Mouse (Mus musculus) retina, postnatal 7 days (tissue): ENCODE data around the gene Tle2.

Experiments
- DNase-seq: peaks from one replicate; pipeline ENCODE4 v3.0.0-alpha.2; 2012; ENCODE audit warnings: low read depth, low spot score

The Tle2 gene

GRCm38 (mm10) chr10:81604968-81605665 lies 30.8 kb downstream of the Tle2 start:
- DNase-seq = peak; percentile 92

- no peak for DNase-seq
Observed at GRCm38 (mm10) chr10:81605666-81605973, 31.3 kb downstream of the Tle2 start.

- DNase-seq = peak; percentile 95
Observed at GRCm38 (mm10) chr10:81605974-81606751, 31.8 kb downstream of the Tle2 start, which contains the start of gene BC025920. Gene BC025920, plus strand, starts transcription at chr10:81606270.

GRCm38 (mm10) chr10:81608308-81608707 lies 33.9 kb downstream of the Tle2 start:
- no peak for DNase-seq

GRCm38 (mm10) chr10:81612779-81613178 lies 38.4 kb downstream of the Tle2 start:
- no peak for DNase-seq

- no peak for DNase-seq
Observed at GRCm38 (mm10) chr10:81615486-81615885, 41.1 kb downstream of the Tle2 start.

- no peak for DNase-seq
Observed at GRCm38 (mm10) chr10:81619976-81620375, 45.6 kb downstream of the Tle2 start.

- no peak for DNase-seq
Observed at GRCm38 (mm10) chr10:81620786-81621185, 46.4 kb downstream of the Tle2 start.

GRCm38 (mm10) chr10:81623441-81623840 lies 49.1 kb downstream of the Tle2 start:
- DNase-seq = no peak

GRCm38 (mm10) chr10:81626101-81626993 lies 52.0 kb downstream of the Tle2 start:
- DNase-seq = no peak

GRCm38 (mm10) chr10:81626994-81627835 lies 52.9 kb downstream of the Tle2 start, which contains the start of gene Sirt6:
Gene Sirt6, minus strand, starts transcription at chr10:81627797.
- peak; percentile 91 for DNase-seq

- DNase-seq = no peak
Observed at GRCm38 (mm10) chr10:81627836-81628220, 53.5 kb downstream of the Tle2 start.

GRCm38 (mm10) chr10:81628390-81628789 lies 54.0 kb downstream of the Tle2 start, which contains the start of gene Ankrd24:
Gene Ankrd24, plus strand, starts transcription at chr10:81628540.
- DNase-seq = no peak

GRCm38 (mm10) chr10:81633253-81634099 lies 59.1 kb downstream of the Tle2 start:
- peak; percentile 54 for DNase-seq

GRCm38 (mm10) chr10:81636338-81636737 lies 62.0 kb downstream of the Tle2 start:
- no peak for DNase-seq

- DNase-seq = no peak
Observed at GRCm38 (mm10) chr10:81638101-81638500, 63.7 kb downstream of the Tle2 start.
